Mouse (Mus musculus) intestine, embryonic 14.5 days (tissue): ENCODE results near the gene Sds. TPM values are rescaled to one million over a fixed set of nuclear protein-coding genes. Genes with fewer than 3 reads are reported as not detected.

ENCODE experiments used
- ATAC-seq: fragments of 200-750 bp; cut with Nextera tagmentation; replicated peaks from 2 replicates; pipeline ENCODE4 v1.8.0; 2017; ENCODE audit warnings: low read depth, moderate number of reproducible peaks, moderate TSS enrichment, moderate library complexity; ENCODE audit not compliant: low FRiP score, low TSS enrichment
- DNase-seq: peaks from one replicate; pipeline ENCODE4 v3.0.0-alpha.2; 2018; ENCODE audit warnings: low spot score
- H3K27ac ChIP-seq: fragments of 300-500 bp; sonication (generic); 2 replicates; pipeline ENCODE4 v1.5.1; 2014; ENCODE audit warnings: low read depth, mild to moderate bottlenecking, control low read depth
- H3K27me3 ChIP-seq: fragments of 300-500 bp; sonication (generic); replicated peaks from 2 replicates; pipeline ENCODE4 v1.6.1; 2014; ENCODE audit warnings: low read length, control low read depth; ENCODE audit not compliant: control insufficient read depth, insufficient read depth
- H3K36me3 ChIP-seq: fragments of 300-500 bp; sonication (generic); 2 replicates; pipeline ENCODE4 v1.6.1; 2014; ENCODE audit warnings: low read length, control low read depth; ENCODE audit not compliant: control insufficient read depth, insufficient read depth
- H3K4me1 ChIP-seq: fragments of 300-500 bp; sonication (generic); replicated peaks from 2 replicates; pipeline ENCODE4 v1.6.1; 2014; ENCODE audit warnings: low read length, control low read depth, mixed read lengths; ENCODE audit not compliant: control insufficient read depth, insufficient read depth
- H3K4me2 ChIP-seq: fragments of 300-500 bp; sonication (generic); 2 replicates; pipeline ENCODE4 v1.6.1; 2014; ENCODE audit warnings: low read length
- H3K4me3 ChIP-seq: fragments of 300-500 bp; sonication (generic); 2 replicates; pipeline ENCODE4 v1.5.1; 2014; ENCODE audit warnings: low read depth, low read length, control low read depth, mixed read lengths
- H3K9ac ChIP-seq: fragments of 300-500 bp; sonication (generic); 2 replicates; pipeline ENCODE4 v1.6.1; 2014; ENCODE audit warnings: mild to moderate bottlenecking, low read length
- H3K9me3 ChIP-seq: fragments of 300-500 bp; sonication (generic); 2 replicates; pipeline ENCODE4 v1.6.1; 2016; ENCODE audit warnings: low read length, control low read depth; ENCODE audit not compliant: control insufficient read depth
- WGBS: fragments of 180-500 bp; shearing (Covaris S2); extraction: QIAGEN DNeasy Blood & Tissue Kit; methylation state at CpG from one replicate; pipeline ENCODE4 v1.1.7; 2014; 5-methylcytosine and 5-hydroxymethylcytosine counted together
- polyA plus RNA-seq: library from polyadenylated mRNA; unstranded; fragments of >200 nt; fragmentation: Nextera tagmentation; extraction: Ambion mirVana; gene quantifications from 2 replicates; pipeline ENCODE4 v1.2.1, GENCODE M21; 2014

The Sds gene
- polyA plus RNA-seq, 1 experiment from 2014 or later, result not detected

- peaks cover 15% of the 10 kb centered on the region for H3K36me3 ChIP-seq
- ATAC-seq, result no peak
- 83% methylated on average over 3 of the region's 3 CpGs for WGBS
Measured at GRCm38 (mm10) chr5:120522649-120523048, 46.3 kb downstream of the Sds start.

DNA sequence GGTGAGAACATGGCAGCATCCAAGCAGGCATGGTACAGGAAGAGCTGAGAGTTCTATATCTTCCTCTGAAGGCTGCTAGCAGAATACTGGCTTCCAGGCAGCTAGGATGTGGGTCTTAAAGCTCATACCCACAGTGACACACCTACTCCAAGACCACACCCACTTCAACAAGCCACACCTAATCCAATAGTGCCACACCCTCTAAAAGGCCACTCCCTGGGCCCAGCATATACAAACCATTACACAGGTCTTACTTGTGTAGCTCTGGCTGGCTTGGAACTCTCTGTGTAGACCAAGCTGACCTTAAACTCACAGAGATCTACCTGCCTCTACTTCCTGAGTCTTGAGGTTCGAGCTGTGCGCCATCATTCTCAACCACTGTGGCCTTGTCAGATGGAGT is 48.4 kb downstream of the Sds start:
- no peaks in the 10 kb centered on the region for H3K9me3 ChIP-seq

More at GRCm38 (mm10) chr5:120522649-120523048, 46.3 kb downstream of the Sds start:
- no peak for DNase-seq
- no peaks in the 10 kb centered on the region for H3K9me3 ChIP-seq
- H3K4me3 ChIP-seq, result no peak overlapping the region
- no peaks in the 10 kb centered on the region for H3K4me1 ChIP-seq
- H3K4me2 ChIP-seq, result no peak overlapping the region
- H3K27me3 ChIP-seq, result no peaks in the 10 kb centered on the region
- H3K9ac ChIP-seq, result no peak overlapping the region
- H3K27ac ChIP-seq, result no peak overlapping the region

GRCm38 (mm10) chr5:120525737-120526136 is 49.4 kb downstream of the Sds start:
- H3K9me3 ChIP-seq, result no peaks in the 10 kb centered on the region
- H3K9ac ChIP-seq, result no peak overlapping the region
- H3K27ac ChIP-seq, result no peak overlapping the region
- H3K4me1 ChIP-seq, result no peaks in the 10 kb centered on the region
- no peaks in the 10 kb centered on the region for H3K27me3 ChIP-seq
- H3K4me3 ChIP-seq, result no peak overlapping the region
- no peak for DNase-seq
- peaks cover 18% of the 10 kb centered on the region for H3K36me3 ChIP-seq
- no peak overlapping the region for H3K4me2 ChIP-seq
- ATAC-seq, result no peak
- WGBS, result 34% methylated on average over 5 of the region's 5 CpGs

More for the DNA sequence above, 48.4 kb downstream of the Sds start:
- H3K27ac ChIP-seq, result no peak overlapping the region
- 94% methylated on average over 2 of the region's 2 CpGs for WGBS
- H3K4me1 ChIP-seq, result no peaks in the 10 kb centered on the region
- DNase-seq (no peak), ATAC-seq (no peak)
- H3K4me3 ChIP-seq, result no peak overlapping the region
- no peaks in the 10 kb centered on the region for H3K27me3 ChIP-seq
- H3K9ac ChIP-seq, result no peak overlapping the region
- H3K36me3 ChIP-seq, result peaks cover 18% of the 10 kb centered on the region
- no peak overlapping the region for H3K4me2 ChIP-seq

DNA sequence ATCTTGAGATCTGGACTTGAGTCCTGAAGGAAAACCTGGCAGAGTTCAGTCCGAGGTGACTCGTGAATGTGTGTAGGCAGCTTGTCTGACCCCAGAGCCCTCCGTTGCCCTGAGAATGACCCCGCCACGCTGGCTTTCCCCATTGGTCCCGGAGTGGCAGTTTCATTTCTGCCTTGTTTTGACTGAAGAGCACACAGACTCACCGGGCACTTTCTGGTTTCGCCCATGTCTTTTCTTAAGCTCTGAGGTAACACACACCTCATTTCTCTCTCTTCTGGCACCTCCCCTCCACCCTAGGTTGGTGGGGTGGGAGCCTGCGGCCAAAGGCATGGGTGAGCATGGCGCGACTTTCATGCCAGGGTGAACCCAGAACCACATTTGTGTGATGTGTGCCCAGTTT is 50.0 kb downstream of the Sds start:
- peaks cover 16% of the 10 kb centered on the region; the same call in 1 of the 2 replicates for H3K36me3 ChIP-seq
- DNase-seq (no peak), ATAC-seq (no peak)
- H3K9ac ChIP-seq, result no peak overlapping the region
- WGBS, result 63% methylated on average over 11 of the region's 11 CpGs
- H3K9me3 ChIP-seq, result no peaks in the 10 kb centered on the region
- no peaks in the 10 kb centered on the region for H3K4me1 ChIP-seq
- no peak overlapping the region for H3K27ac ChIP-seq
- no peak overlapping the region for H3K4me2 ChIP-seq
- H3K27me3 ChIP-seq, result no peaks in the 10 kb centered on the region
- H3K4me3 ChIP-seq, result no peak overlapping the region

DNA sequence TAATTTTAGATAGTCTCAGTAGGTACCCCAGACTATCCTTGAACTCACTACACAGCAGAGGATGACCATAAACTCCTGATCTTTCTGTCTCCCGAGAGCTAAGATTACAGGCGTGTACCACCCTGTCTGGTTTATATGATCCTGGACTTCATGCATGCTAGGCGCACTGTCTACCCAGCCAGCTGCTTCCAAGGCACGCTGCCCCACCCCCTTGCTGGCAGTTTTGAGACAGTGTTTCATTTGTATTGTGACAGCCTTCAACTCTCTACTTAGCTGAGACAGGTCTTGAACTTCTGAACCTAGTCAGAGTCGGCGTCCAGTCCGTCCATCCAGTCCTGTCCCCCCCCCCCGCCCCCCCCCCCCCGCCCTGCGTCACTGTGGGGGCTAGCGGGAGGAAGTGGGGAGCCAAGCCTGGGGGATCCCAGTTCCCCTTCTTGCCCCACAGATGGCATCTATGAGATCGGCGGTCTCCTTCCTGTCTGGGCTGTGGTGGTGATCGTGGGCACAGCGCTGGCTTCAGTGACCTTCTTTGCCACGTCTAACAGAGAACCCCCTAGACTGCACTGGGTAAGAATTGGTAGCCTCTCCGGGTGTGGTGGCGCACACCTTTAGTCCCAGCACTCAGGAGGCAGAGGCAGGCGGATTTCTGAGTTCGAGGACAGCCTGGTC is 51.1 kb downstream of the Sds start:
- H3K4me2 ChIP-seq, result no peak overlapping the region
- H3K36me3 ChIP-seq, result peaks cover 6% of the 10 kb centered on the region; the same call in 1 of the 2 replicates
- WGBS, result 85% methylated on average over 14 of the region's 20 CpGs
- no peak overlapping the region for H3K4me3 ChIP-seq
- no peaks in the 10 kb centered on the region for H3K9me3 ChIP-seq
- no peaks in the 10 kb centered on the region for H3K27me3 ChIP-seq
- DNase-seq (no peak), ATAC-seq (no peak)
- H3K9ac ChIP-seq, result no peak overlapping the region
- H3K27ac ChIP-seq, result no peak overlapping the region
- H3K4me1 ChIP-seq, result no peaks in the 10 kb centered on the region

DNA sequence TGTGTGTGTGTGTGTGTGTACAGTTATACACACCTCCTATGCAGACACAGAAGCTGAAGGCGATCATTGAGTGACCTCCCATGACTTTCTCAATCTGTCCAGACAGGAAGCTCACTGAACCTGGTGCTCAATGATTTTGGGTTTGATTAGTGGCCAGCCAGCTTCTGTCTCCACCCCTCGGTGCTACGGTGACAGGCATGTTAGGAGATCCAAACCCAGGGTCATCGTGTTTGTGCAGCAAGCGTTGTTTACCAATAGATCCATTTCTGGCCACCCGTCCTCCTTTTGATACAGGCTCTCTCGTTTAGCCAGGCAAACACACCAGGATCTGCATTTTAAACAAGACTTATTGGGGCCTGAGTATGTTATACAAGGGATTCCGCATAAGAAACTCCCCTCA is 55.3 kb downstream of the Sds start:
- DNase-seq (no peak), ATAC-seq (no peak)
- Histone ChIP-seq H3K4me1 (peaks cover 11% of the 10 kb centered on the region; the same call in 1 of the 2 replicates), H3K9me3 (no peaks in the 10 kb centered on the region), H3K27ac (no peak overlapping the region), H3K36me3 (peaks cover 10% of the 10 kb centered on the region; the same call in 1 of the 2 replicates), H3K4me2 (no peak overlapping the region), H3K9ac (no peak overlapping the region), H3K4me3 (no peak overlapping the region), H3K27me3 (no peaks in the 10 kb centered on the region)
- WGBS, result 86% methylated on average over 8 of the region's 8 CpGs

Other genes starting within 250 kb of the Sds start
- not detected in 2 replicates for gene Lhx5, start 44.8 kb upstream of the Sds start, polyA plus RNA-seq
- gene Sdsl, start 3.7 kb upstream of the Sds start, polyA plus RNA-seq, result 8.4 and 9.9 TPM in 2 replicates
- 36.5 and 42.1 TPM in 2 replicates for gene Plbd2, start 27.1 kb downstream of the Sds start, polyA plus RNA-seq
- gene Slc8b1, start 34.6 kb downstream of the Sds start, polyA plus RNA-seq, result 3.3 and 3.8 TPM in 2 replicates
- 22.7 and 23.6 TPM in 2 replicates for gene Tpcn1, start 112.1 kb downstream of the Sds start, polyA plus RNA-seq
- 0.24 and 0.48 TPM in 2 replicates for gene Iqcd, start 112.5 kb downstream of the Sds start, polyA plus RNA-seq
- gene Rita1, start 136.1 kb downstream of the Sds start, polyA plus RNA-seq, result 8.1 and 9.4 TPM in 2 replicates
- gene Ddx54, start 136.2 kb downstream of the Sds start, polyA plus RNA-seq, result 39.3 and 41.0 TPM in 2 replicates
- gene Cfap73, start 157.7 kb downstream of the Sds start, polyA plus RNA-seq, result not detected in 2 replicates
- 0.15 and 0.50 TPM in 2 replicates for gene Rasal1, start 172.3 kb downstream of the Sds start, polyA plus RNA-seq
- gene Dtx1, start 235.4 kb downstream of the Sds start, polyA plus RNA-seq, result 3.7 and 4.0 TPM in 2 replicates